Mouse (Mus musculus) midbrain, embryonic 13.5 days (tissue): Measurements from ENCODE around the gene Aldh6a1. TPM values are rescaled to one million over a fixed set of nuclear protein-coding genes. Genes with fewer than 3 reads are reported as not detected.

ENCODE experiments used
- ATAC-seq: fragments of 200-750 bp; cut with Nextera tagmentation; 2 replicates; pipeline ENCODE4 v1.8.0; 2017; ENCODE audit warnings: mild to moderate bottlenecking, moderate TSS enrichment, moderate library complexity
- H3K27ac ChIP-seq: fragments of 300-500 bp; sonication (generic); 2 replicates; pipeline ENCODE4 v1.5.1; 2015; ENCODE audit warnings: inconsistent platforms, mild to moderate bottlenecking, moderate library complexity
- H3K27me3 ChIP-seq: fragments of 300-500 bp; sonication (generic); 2 replicates; pipeline ENCODE4 v1.6.1; 2015; ENCODE audit warnings: mild to moderate bottlenecking, inconsistent platforms
- H3K36me3 ChIP-seq: fragments of 300-500 bp; sonication (generic); 2 replicates; pipeline ENCODE4 v1.6.1; 2015; ENCODE audit warnings: mild to moderate bottlenecking, inconsistent platforms
- H3K4me1 ChIP-seq: fragments of 300-500 bp; sonication (generic); replicated peaks from 2 replicates; pipeline ENCODE4 v1.6.1; 2015; ENCODE audit warnings: inconsistent platforms
- H3K4me2 ChIP-seq: fragments of 300-500 bp; sonication (generic); replicated peaks from 2 replicates; pipeline ENCODE4 v1.6.1; 2015; ENCODE audit warnings: moderate library complexity, mild to moderate bottlenecking, inconsistent platforms
- H3K4me3 ChIP-seq: fragments of 300-500 bp; sonication (generic); replicated peaks from 2 replicates; pipeline ENCODE4 v1.5.1; 2015; ENCODE audit warnings: mild to moderate bottlenecking, inconsistent platforms
- H3K9ac ChIP-seq: fragments of 300-500 bp; sonication (generic); replicated peaks from 2 replicates; pipeline ENCODE4 v1.6.1; 2015; ENCODE audit warnings: mild to moderate bottlenecking, inconsistent platforms
- H3K9me3 ChIP-seq: fragments of 300-500 bp; sonication (generic); 2 replicates; pipeline ENCODE4 v1.6.1; 2016; ENCODE audit warnings: mild to moderate bottlenecking, inconsistent platforms
- WGBS: fragments of 180-500 bp; shearing (Covaris S2); methylation state at CpG from one replicate; pipeline ENCODE4 v1.1.7; 2015; 5-methylcytosine and 5-hydroxymethylcytosine counted together
- polyA plus RNA-seq: library from polyadenylated mRNA; unstranded; fragments of >200 nt; fragmentation: Nextera tagmentation; extraction: Ambion mirVana; gene quantifications from 2 replicates; pipeline ENCODE4 v1.2.1, GENCODE M21; 2015

Aldh6a1 gene
- polyA plus RNA-seq, 1 experiment from 2014 or later = 28.9 TPM

- no peaks in the 10 kb centered on the region for H3K9me3 ChIP-seq
- peak overlapping the region; percentile 70 for H3K9ac ChIP-seq
- under 1% methylated on average over 11 of the region's 11 CpGs for WGBS
- H3K4me1 ChIP-seq = peaks cover 25% of the 10 kb centered on the region
- H3K36me3 ChIP-seq = 0 out of 2 replicates have a peak, but pooled peaks cover under 1% of the 10 kb centered on the region
- no peak for ATAC-seq
- peak overlapping the region; percentile 55 for H3K27ac ChIP-seq
- peaks cover 4% of the 10 kb centered on the region; the same call in 1 of the 2 replicates for H3K27me3 ChIP-seq
- H3K4me3 ChIP-seq = peak overlapping the region; percentile 66
- H3K4me2 ChIP-seq = peak overlapping the region; percentile 97
Observed at GRCm38 (mm10) chr12:84451801-84452200, 997 bp upstream of the Aldh6a1 start.

- WGBS = 0% methylated on average over 6 of the region's 6 CpGs
- peak overlapping the region; percentile 32 for H3K27ac ChIP-seq
- H3K36me3 ChIP-seq = no peaks in the 10 kb centered on the region
- ATAC-seq = no peak
- H3K9ac ChIP-seq = peak overlapping the region; percentile 74
- peaks cover 25% of the 10 kb centered on the region for H3K4me1 ChIP-seq
- H3K9me3 ChIP-seq = no peaks in the 10 kb centered on the region
- peaks cover 7% of the 10 kb centered on the region; the same call in 1 of the 2 replicates for H3K27me3 ChIP-seq
- peak overlapping the region; percentile 97 for H3K4me2 ChIP-seq
- H3K4me3 ChIP-seq = peak overlapping the region; percentile 66
Observed at GRCm38 (mm10) chr12:84450351-84450717, 470 bp downstream of the Aldh6a1 start.

- H3K9ac ChIP-seq = no peak overlapping the region
Observed at GRCm38 (mm10) chr12:84449887-84450286, 917 bp downstream of the Aldh6a1 start.

GRCm38 (mm10) chr12:84448181-84448580 is 2.6 kb downstream of the Aldh6a1 start:
- H3K9me3 ChIP-seq = no peaks in the 10 kb centered on the region
- H3K36me3 ChIP-seq = no peaks in the 10 kb centered on the region
- no peak overlapping the region for H3K4me3 ChIP-seq
- H3K9ac ChIP-seq = no peak overlapping the region
- whole genome bisulfite sequencing = 85% methylated on average over 6 of the region's 6 CpGs
- peaks cover 23% of the 10 kb centered on the region for H3K4me1 ChIP-seq
- no peak overlapping the region for H3K27ac ChIP-seq
- ATAC-seq = no peak
- H3K27me3 ChIP-seq = peaks cover 7% of the 10 kb centered on the region; the same call in 1 of the 2 replicates
- H3K4me2 ChIP-seq = no peak overlapping the region

More at GRCm38 (mm10) chr12:84449887-84450286, 917 bp downstream of the Aldh6a1 start:
- no peak for ATAC-seq
- 55% methylated on average over 10 of the region's 10 CpGs for WGBS
- Histone ChIP-seq H3K36me3 (no peaks in the 10 kb centered on the region), H3K4me2 (peak overlapping the region; percentile 97), H3K27me3 (peaks cover 7% of the 10 kb centered on the region; the same call in 1 of the 2 replicates), H3K27ac (no peak overlapping the region), H3K9me3 (no peaks in the 10 kb centered on the region), H3K4me1 (peaks cover 25% of the 10 kb centered on the region), H3K4me3 (peak overlapping the region; percentile 66)

- H3K9me3 ChIP-seq = 0 out of 2 replicates have a peak, but pooled peaks cover 2% of the 10 kb centered on the region
- H3K9ac ChIP-seq = no peak overlapping the region
- no peak for ATAC-seq
- peaks cover 7% of the 10 kb centered on the region; the same call in 1 of the 2 replicates for H3K27me3 ChIP-seq
- no peak overlapping the region for H3K4me2 ChIP-seq
- H3K27ac ChIP-seq = no peak overlapping the region
- peaks cover 15% of the 10 kb centered on the region for H3K4me1 ChIP-seq
- 63% methylated on average over 1 of the region's 1 CpGs for WGBS
- H3K4me3 ChIP-seq = no peak overlapping the region
- H3K36me3 ChIP-seq = no peaks in the 10 kb centered on the region
Observed at GRCm38 (mm10) chr12:84447386-84447785, 3.4 kb downstream of the Aldh6a1 start.

- no peak overlapping the region for H3K4me2 ChIP-seq
- no peak overlapping the region for H3K9ac ChIP-seq
- H3K9me3 ChIP-seq = 0 out of 2 replicates have a peak, but pooled peaks cover 2% of the 10 kb centered on the region
- no peak for ATAC-seq
- H3K4me1 ChIP-seq = no peaks in the 10 kb centered on the region
- peaks cover 7% of the 10 kb centered on the region; the same call in 1 of the 2 replicates for H3K27me3 ChIP-seq
- H3K4me3 ChIP-seq = no peak overlapping the region
- H3K27ac ChIP-seq = no peak overlapping the region
- 74% methylated on average over 4 of the region's 4 CpGs for WGBS
- H3K36me3 ChIP-seq = peaks cover 3% of the 10 kb centered on the region; the same call in 1 of the 2 replicates
Observed at GRCm38 (mm10) chr12:84442526-84442925, 8.3 kb downstream of the Aldh6a1 start.

- Histone ChIP-seq H3K4me1 (no peaks in the 10 kb centered on the region), H3K36me3 (peaks cover 5% of the 10 kb centered on the region; the same call in 1 of the 2 replicates), H3K4me3 (no peak overlapping the region), H3K9me3 (0 out of 2 replicates have a peak, but pooled peaks cover 2% of the 10 kb centered on the region), H3K27me3 (no peaks in the 10 kb centered on the region), H3K4me2 (no peak overlapping the region), H3K9ac (no peak overlapping the region), H3K27ac (no peak overlapping the region)
- no peak for ATAC-seq
- 82% methylated on average over 2 of the region's 2 CpGs for WGBS
Observed at GRCm38 (mm10) chr12:84438697-84439096, 12.1 kb downstream of the Aldh6a1 start.

- Histone ChIP-seq H3K36me3 (peaks cover 12% of the 10 kb centered on the region), H3K27me3 (no peaks in the 10 kb centered on the region), H3K4me1 (no peaks in the 10 kb centered on the region), H3K9me3 (no peaks in the 10 kb centered on the region), H3K27ac (no peak overlapping the region), H3K9ac (no peak overlapping the region), H3K4me2 (no peak overlapping the region), H3K4me3 (no peak overlapping the region)
- ATAC-seq = no peak
- WGBS = 93% methylated on average over 2 of the region's 2 CpGs
Observed at GRCm38 (mm10) chr12:84429825-84430224, 21.0 kb downstream of the Aldh6a1 start.

- H3K4me3 ChIP-seq = no peak overlapping the region
- no peaks in the 10 kb centered on the region for H3K27me3 ChIP-seq
- no peak overlapping the region for H3K27ac ChIP-seq
- no peaks in the 10 kb centered on the region for H3K4me1 ChIP-seq
- no peak for ATAC-seq
- H3K36me3 ChIP-seq = no peaks in the 10 kb centered on the region
- WGBS = 58% methylated on average over 3 of the region's 3 CpGs
- no peak overlapping the region for H3K9ac ChIP-seq
- no peak overlapping the region for H3K4me2 ChIP-seq
- H3K9me3 ChIP-seq = no peaks in the 10 kb centered on the region
Observed at GRCm38 (mm10) chr12:84423990-84424389, 26.8 kb downstream of the Aldh6a1 start.

- Histone ChIP-seq H3K27ac (peak overlapping the region; percentile 79), H3K4me3 (peak overlapping the region; percentile 60), H3K27me3 (peaks cover 3% of the 10 kb centered on the region; the same call in 1 of the 2 replicates), H3K4me2 (peak overlapping the region; percentile 76), H3K9ac (peak overlapping the region; percentile 73), H3K36me3 (no peaks in the 10 kb centered on the region), H3K4me1 (peaks cover 9% of the 10 kb centered on the region), H3K9me3 (no peaks in the 10 kb centered on the region)
- WGBS = 35% methylated on average over 18 of the region's 18 CpGs
- peak; percentile 56 for ATAC-seq
Observed at GRCm38 (mm10) chr12:84417605-84417922, 33.2 kb downstream of the Aldh6a1 start.

- Histone ChIP-seq H3K27me3 (peaks cover 3% of the 10 kb centered on the region; the same call in 1 of the 2 replicates), H3K4me3 (peak within 1 kb of the TSS; percentile 60), H3K9ac (peak within 1 kb of the TSS; percentile 73), H3K4me1 (peaks cover 9% of the 10 kb centered on the region), H3K9me3 (no peaks in the 10 kb centered on the region), H3K27ac (peak within 1 kb of the TSS; percentile 79), H3K4me2 (peak within 1 kb of the TSS; percentile 76), H3K36me3 (no peaks in the 10 kb centered on the region)
- peak; percentile 94 for ATAC-seq
- 3% methylated on average over 50 of the region's 50 CpGs for WGBS
Observed at GRCm38 (mm10) chr12:84416834-84417604, 33.8 kb downstream of the Aldh6a1 start, which contains the start of gene Rnf113a2. Gene Rnf113a2, plus strand, starts transcription at chr12:84417196.

- Histone ChIP-seq H3K27me3 (peaks cover 3% of the 10 kb centered on the region; the same call in 1 of the 2 replicates), H3K4me2 (peak within 1 kb of the TSS; percentile 85), H3K27ac (peak within 1 kb of the TSS; percentile 89), H3K9me3 (no peaks in the 10 kb centered on the region), H3K36me3 (no peaks in the 10 kb centered on the region), H3K4me1 (peaks cover 13% of the 10 kb centered on the region), H3K4me3 (peak within 1 kb of the TSS; percentile 65), H3K9ac (peak within 1 kb of the TSS; percentile 79)
- peak; percentile 93 for ATAC-seq
- under 1% methylated on average over 56 of the region's 63 CpGs for WGBS
Observed at GRCm38 (mm10) chr12:84408819-84409507, 41.8 kb downstream of the Aldh6a1 start, which contains the start of the genes Entpd5 and Bbof1. Gene Entpd5, minus strand, starts transcription at chr12:84409029. Gene Bbof1, plus strand, starts transcription at chr12:84409071.
